ENCODE assay signal across 26 mouse cellular contexts in genomic region chr4:129108624-129109023, GRCm38 (mm10). TPM values are rescaled to one million over a fixed set of nuclear protein-coding genes. Genes with fewer than 3 reads are reported as not detected.
DNase-seq lines count a peak whose midpoint lies in the region; ATAC-seq and TF ChIP-seq lines count a peak whose summit lies in the region.
"Had no signal": no experiment of that assay in that cellular context is flagged by ENCODE, and none has a peak within 500 bp of the region (broad histone marks: within the 10 kb centered on the region; RNA-seq: fewer than 3 reads in every experiment).

No protein-coding gene starts in this region.

- TF ChIP-seq POLR2A in kidney, adult 2 months (IDR thresholded peaks at IDR 0.05; ENCODE audit: low read depth, low read length), result no peak
- no peak for TF ChIP-seq POLR2A in myocyte (IDR thresholded peaks at IDR 0.05; ENCODE audit: insufficient read length, low read depth)

- no peak overlapping the region for H3K4me2 ChIP-seq in kidney, embryonic 15.5 days
- H3K4me2 ChIP-seq in myocyte (ENCODE audit: low read depth), result no peak overlapping the region
- no peak overlapping the region for H3K4me2 ChIP-seq in hindbrain, embryonic 13.5 days
- H3K4me2 ChIP-seq: embryonic facial prominence, embryonic 12.5 days; embryonic facial prominence, embryonic 15.5 days; forebrain, embryonic 12.5 days; heart, embryonic 11.5 days; hindbrain, embryonic 12.5 days had no signal

- H3ac ChIP-seq in myocyte (ENCODE audit: control insufficient read depth, insufficient read length), result no peak overlapping the region

- no peaks in the 10 kb centered on the region for H3K79me2 ChIP-seq in myocyte (ENCODE audit: control insufficient read depth, insufficient read depth)

- H3K9me3 ChIP-seq in kidney, embryonic 15.5 days (replicated peaks), result no peaks in the 10 kb centered on the region
- H3K9me3 ChIP-seq in hindbrain, embryonic 13.5 days, result no peaks in the 10 kb centered on the region
- H3K9me3 ChIP-seq: embryonic facial prominence, embryonic 12.5 days; embryonic facial prominence, embryonic 15.5 days; forebrain, embryonic 12.5 days; hindbrain, embryonic 12.5 days had no signal

- peaks cover 67% of the 10 kb centered on the region for H3K4me1 ChIP-seq in kidney, embryonic 15.5 days
- no peaks in the 10 kb centered on the region for H3K4me1 ChIP-seq in kidney, adult 2 months (ENCODE audit: control insufficient read depth, insufficient read depth, low read length)
- H3K4me1 ChIP-seq in hindbrain, embryonic 13.5 days (replicated peaks), result peaks cover 26% of the 10 kb centered on the region

- H3K27me3 ChIP-seq in kidney, embryonic 15.5 days, result peaks cover 31% of the 10 kb centered on the region
- H3K27me3 ChIP-seq in kidney, adult 2 months (replicated peaks; ENCODE audit: control insufficient read depth, insufficient read depth, low read length), result 0 out of 2 replicates have a peak, but pooled peaks cover 1% of the 10 kb centered on the region
- H3K27me3 ChIP-seq in myocyte (ENCODE audit: control insufficient read depth, insufficient read depth, insufficient read length), result peaks cover 9% of the 10 kb centered on the region
- peaks cover 57% of the 10 kb centered on the region for H3K27me3 ChIP-seq in hindbrain, embryonic 13.5 days

- 0 out of 2 replicates have a peak overlapping the region, but pooled peaks have one; percentile 33 for H3K27ac ChIP-seq in kidney, embryonic 15.5 days
- no peak overlapping the region for H3K27ac ChIP-seq in kidney, adult 2 months (ENCODE audit: insufficient read depth, low read depth, low read length)
- H3K27ac ChIP-seq in hindbrain, embryonic 13.5 days, result no peak overlapping the region
- H3K27ac ChIP-seq: embryonic facial prominence, embryonic 12.5 days; embryonic facial prominence, embryonic 15.5 days; forebrain, embryonic 12.5 days; gastrocnemius, adult 2 months; hindbrain, embryonic 12.5 days had no signal

- H3K36me3 ChIP-seq in kidney, embryonic 15.5 days, result no peaks in the 10 kb centered on the region
- H3K36me3 ChIP-seq in kidney, adult 2 months (ENCODE audit: control insufficient read depth, insufficient read depth, low read length), result no peaks in the 10 kb centered on the region
- H3K36me3 ChIP-seq in myocyte (ENCODE audit: control insufficient read depth, insufficient read depth), result no peaks in the 10 kb centered on the region
- H3K36me3 ChIP-seq in hindbrain, embryonic 13.5 days, result no peaks in the 10 kb centered on the region
- H3K36me3 ChIP-seq: embryonic facial prominence, embryonic 12.5 days; embryonic facial prominence, embryonic 15.5 days; forebrain, embryonic 12.5 days; hindbrain, embryonic 12.5 days had no signal

- no peak overlapping the region for H3K9ac ChIP-seq in kidney, embryonic 15.5 days
- no peak overlapping the region for H3K9ac ChIP-seq in hindbrain, embryonic 13.5 days
- H3K9ac ChIP-seq: embryonic facial prominence, embryonic 12.5 days; embryonic facial prominence, embryonic 15.5 days; forebrain, embryonic 12.5 days; hindbrain, embryonic 12.5 days had no signal

- WGBS in kidney, embryonic 15.5 days, result 49% methylated on average over 7 of the region's 7 CpGs
- 50% methylated on average over 7 of the region's 7 CpGs for WGBS in kidney, adult 2 months
- 82% methylated on average over 7 of the region's 7 CpGs for WGBS in hindbrain, embryonic 13.5 days

- TF ChIP-seq CTCF in kidney, adult 2 months (conservative IDR thresholded peaks at IDR 0.05; ENCODE audit: insufficient read depth, insufficient read length, low read depth, low read length), result no peak

- no peak for ATAC-seq in kidney, embryonic 15.5 days (replicated peaks; ENCODE audit: low FRiP score)
- ATAC-seq in hindbrain, embryonic 13.5 days (ENCODE audit: low FRiP score), result no peak
- ATAC-seq: CD4-positive, CD25-positive, alpha-beta regulatory T cell, adult 4 months; forebrain, embryonic 16.5 days; hindbrain, embryonic 16.5 days; Patski had no signal

- no peak for DNase-seq in kidney, adult 2 months
- peak; percentile 57 for DNase-seq in Muller cell, postnatal 12 days (ENCODE audit: inconsistent ontology term)
- no peak for DNase-seq in frontal cortex, adult 2 months (ENCODE audit: extremely low spot score in 1 of 2, low spot score in 1 of 2)
- DNase-seq: adrenal gland, postnatal 14 days; cerebellum, adult 11 months; cerebellum, adult 2 months; cerebellum, adult 9-11 months; cerebellum, postnatal 25 days; gastrocnemius, adult 2 months; gastrocnemius, postnatal 14 days; heart, adult 11 months had no signal

- H3K4me3 ChIP-seq in kidney, embryonic 15.5 days (replicated peaks), result no peak overlapping the region
- H3K4me3 ChIP-seq in kidney, adult 2 months (ENCODE audit: insufficient read depth, low read depth, low read length), result no peak overlapping the region
- H3K4me3 ChIP-seq in myocyte, result no peak overlapping the region
- H3K4me3 ChIP-seq in hindbrain, embryonic 13.5 days, result no peak overlapping the region
- H3K4me3 ChIP-seq: embryonic facial prominence, embryonic 12.5 days; embryonic facial prominence, embryonic 15.5 days; forebrain, embryonic 12.5 days; gastrocnemius, adult 2 months; hindbrain, embryonic 12.5 days had no signal

TF ChIP-seq in myocyte, 11 proteins besides CTCF, POLR2A, EP300 and RAD21:
- peak in 2 of 3 experiments; percentile 85 to 94 for TF ChIP-seq MYOD1 (IDR thresholded peaks at IDR 0.05; ENCODE audit: control insufficient read depth in 1 of 3, insufficient read length in 2 of 3, low read depth in 2 of 3)
- TF ChIP-seq TCF12 (IDR thresholded peaks at IDR 0.05; ENCODE audit: insufficient read depth, poor library complexity, severe bottlenecking), result no peak
- TF ChIP-seq CEBPB (IDR thresholded peaks at IDR 0.05; ENCODE audit: insufficient read depth, poor library complexity, severe bottlenecking), result no peak
- TF ChIP-seq REST (IDR thresholded peaks at IDR 0.05; ENCODE audit: insufficient read depth, insufficient read length), result no peak
- no peak for TF ChIP-seq E2F4 (IDR thresholded peaks at IDR 0.05; ENCODE audit: insufficient read depth)
- TF ChIP-seq POLR2AphosphoS2 (IDR thresholded peaks at IDR 0.05; ENCODE audit: insufficient read length, low read depth), result no peak
- TF ChIP-seq TCF3 (IDR thresholded peaks at IDR 0.05; ENCODE audit: insufficient read length, low read depth), result no peak
- TF ChIP-seq MYOG (IDR thresholded peaks at IDR 0.05; ENCODE audit: control insufficient read depth in 1 of 3, insufficient read depth in 1 of 3, insufficient read length in 2 of 3, low read depth in 2 of 3), result peak in 2 of 3 experiments; percentile 73 to 90
- TF ChIP-seq SRF (IDR thresholded peaks at IDR 0.05; ENCODE audit: control insufficient read depth, insufficient read length, low read depth), result no peak
- TF ChIP-seq USF1 (IDR thresholded peaks at IDR 0.05; ENCODE audit: low read depth), result no peak

RNA-seq across cellular contexts. Expression of gene Tmem54, which starts 3.3 kb away (rescaled TPM):
- polyA plus RNA-seq in kidney, embryonic 15.5 days (2015; fragmentation: Nextera tagmentation; extraction: Ambion mirVana), result 9.2 TPM in 2 replicates
- polyA plus RNA-seq in kidney, adult 2 months (2012; rRNA removed), result 9.3 and 9.9 TPM in 2 replicates
- polyA plus RNA-seq in myocyte (2012; fragmentation: generic; extraction: Trizol), result 0.41 TPM
- polyA plus RNA-seq in hindbrain, embryonic 13.5 days (2015; fragmentation: Nextera tagmentation; extraction: Ambion mirVana), result not detected in 2 replicates
- polyA plus RNA-seq in frontal cortex, adult 2 months (2012; rRNA removed), result 0.32 TPM in 1 of 2 replicates, not detected in the other
- polyA plus RNA-seq: CD4-positive, CD25-positive, alpha-beta regulatory T cell, adult 4 months; forebrain, embryonic 16.5 days; heart, embryonic 14.5 days; heart, postnatal 0 days; Patski had no signal

RNA-seq across cellular contexts. Expression of gene Hpca, which starts 13.2 kb away (rescaled TPM):
- 2.0 and 2.8 TPM in 2 replicates for polyA plus RNA-seq in kidney, embryonic 15.5 days (2015; fragmentation: Nextera tagmentation; extraction: Ambion mirVana)
- polyA plus RNA-seq in kidney, adult 2 months (2012; rRNA removed), result 0.41 and 0.60 TPM in 2 replicates
- polyA plus RNA-seq in myocyte (2012; fragmentation: generic; extraction: Trizol), result 0.12 TPM
- polyA plus RNA-seq in hindbrain, embryonic 13.5 days (2015; fragmentation: Nextera tagmentation; extraction: Ambion mirVana), result 36.3 and 39.7 TPM in 2 replicates
- polyA plus RNA-seq in frontal cortex, adult 2 months (2012; rRNA removed), result 560 and 728 TPM in 2 replicates
- polyA plus RNA-seq: C2C12; CD4-positive, CD25-positive, alpha-beta regulatory T cell, adult 4 months; Patski had no signal

RNA-seq across cellular contexts. Expression of gene Fndc5, which starts 28.2 kb away (rescaled TPM):
- 5.1 and 5.5 TPM in 2 replicates for polyA plus RNA-seq in kidney, embryonic 15.5 days (2015; fragmentation: Nextera tagmentation; extraction: Ambion mirVana)
- polyA plus RNA-seq in kidney, adult 2 months (2012; rRNA removed), result 2.6 and 3.3 TPM in 2 replicates
- 41.3 TPM for polyA plus RNA-seq in myocyte (2012; fragmentation: generic; extraction: Trizol)
- 5.4 and 6.5 TPM in 2 replicates for polyA plus RNA-seq in hindbrain, embryonic 13.5 days (2015; fragmentation: Nextera tagmentation; extraction: Ambion mirVana)
- 82.9 and 90.1 TPM in 2 replicates for polyA plus RNA-seq in frontal cortex, adult 2 months (2012; rRNA removed)
- polyA plus RNA-seq: Patski had no signal

RNA-seq across cellular contexts. Expression of gene Rnf19b, which starts 50.6 kb away (rescaled TPM):
- 7.1 TPM in 2 replicates for polyA plus RNA-seq in kidney, embryonic 15.5 days (2015; fragmentation: Nextera tagmentation; extraction: Ambion mirVana)
- polyA plus RNA-seq in kidney, adult 2 months (2012; rRNA removed), result 28.2 and 30.6 TPM in 2 replicates
- polyA plus RNA-seq in myocyte (2012; fragmentation: generic; extraction: Trizol), result 49.3 TPM
- polyA plus RNA-seq in hindbrain, embryonic 13.5 days (2015; fragmentation: Nextera tagmentation; extraction: Ambion mirVana), result 25.1 and 25.3 TPM in 2 replicates
- 45.4 and 47.8 TPM in 2 replicates for polyA plus RNA-seq in frontal cortex, adult 2 months (2012; rRNA removed)

Comparison
In these comparisons a context has a peak if more than half of its experiments do, and no peak if none do; other contexts are left out.
1. RNA of gene Hpca, which starts 13.2 kb away (polyA plus RNA-seq): 560 to 728 TPM in frontal cortex, adult 2 months; 36.3 to 39.7 TPM in hindbrain, embryonic 13.5 days, 2.0 to 2.8 TPM in kidney, embryonic 15.5 days, 0.41 to 0.60 TPM in kidney, adult 2 months and 0.12 TPM in myocyte (single experiment); every median in the first group is over 10 times any median in the second.